Mouse (Mus musculus): ENCODE measurements around the gene Tmem95.
"Not testable (repeated sequence)": the region's sequence is repeated elsewhere in the genome, so short reads cannot be mapped to it uniquely, and the experiment has no call there.

Gene Tmem95

GRCm38 (mm10) chr11:69877878-69878277, at the start of gene Tmem95:
TSS of gene Tmem95 (minus strand) at chr11:69878018.
- in situ Hi-C loops (cut with MboI, MseI) = no loop called here

GRCm38 (mm10) chr11:69927501-69927900, 49.7 kb upstream of the Tmem95 start:
- in situ Hi-C loops (cut with MboI, MseI) = no loop called here

GRCm38 (mm10) chr11:69922796-69923195, 45.0 kb upstream of the Tmem95 start:
- in situ Hi-C loops (cut with MboI, MseI) = no loop called here

GRCm38 (mm10) chr11:69922012-69922756, 44.4 kb upstream of the Tmem95 start:
- in situ Hi-C loops (cut with MboI, MseI) = no loop called here

- in situ Hi-C loops (cut with MboI, MseI) = no loop called here
Observed at GRCm38 (mm10) chr11:69921114-69922011, 43.5 kb upstream of the Tmem95 start, which contains the start of gene Eif5a. TSS of gene Eif5a (minus strand) at chr11:69921958.

DNA sequence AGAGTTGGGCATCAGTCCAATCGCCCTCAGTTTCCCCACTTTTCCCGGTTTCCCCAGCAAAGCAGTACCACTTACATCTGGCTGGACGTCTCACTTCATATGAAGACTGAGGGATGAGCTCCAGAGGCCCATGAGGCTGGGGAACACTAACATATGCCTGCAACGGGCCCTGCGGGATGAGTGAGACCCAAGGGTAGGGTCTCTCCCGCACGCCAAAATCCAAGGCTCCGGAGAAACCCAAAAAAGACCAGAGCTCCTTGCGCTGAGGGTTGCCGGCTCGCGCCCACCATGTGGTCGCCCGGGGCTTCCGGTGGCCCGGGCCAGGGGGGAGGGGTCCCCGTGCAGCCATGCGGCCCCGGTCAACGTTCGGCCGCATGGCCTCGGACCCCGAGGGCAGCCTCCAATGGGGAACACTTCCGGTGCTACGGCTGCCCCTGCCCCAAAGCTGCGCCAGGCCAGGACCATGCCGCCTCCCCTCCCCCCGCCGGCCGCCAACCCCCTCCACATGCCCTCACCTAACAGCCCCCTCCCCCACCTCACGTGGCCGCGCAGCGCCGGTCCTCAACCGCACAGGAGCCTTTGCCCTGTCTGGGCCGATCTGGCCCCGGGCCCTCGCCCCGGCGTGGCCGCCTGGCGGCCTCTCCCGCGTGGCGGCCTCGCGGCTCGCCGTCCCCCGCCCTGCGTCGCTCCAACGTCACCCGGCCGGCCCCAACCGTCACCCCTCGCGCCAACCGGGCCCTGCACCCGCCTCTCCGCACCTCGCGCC, 42.6 kb upstream of the Tmem95 start:
- in situ Hi-C loops (cut with MboI, MseI) = no loop called here

DNA sequence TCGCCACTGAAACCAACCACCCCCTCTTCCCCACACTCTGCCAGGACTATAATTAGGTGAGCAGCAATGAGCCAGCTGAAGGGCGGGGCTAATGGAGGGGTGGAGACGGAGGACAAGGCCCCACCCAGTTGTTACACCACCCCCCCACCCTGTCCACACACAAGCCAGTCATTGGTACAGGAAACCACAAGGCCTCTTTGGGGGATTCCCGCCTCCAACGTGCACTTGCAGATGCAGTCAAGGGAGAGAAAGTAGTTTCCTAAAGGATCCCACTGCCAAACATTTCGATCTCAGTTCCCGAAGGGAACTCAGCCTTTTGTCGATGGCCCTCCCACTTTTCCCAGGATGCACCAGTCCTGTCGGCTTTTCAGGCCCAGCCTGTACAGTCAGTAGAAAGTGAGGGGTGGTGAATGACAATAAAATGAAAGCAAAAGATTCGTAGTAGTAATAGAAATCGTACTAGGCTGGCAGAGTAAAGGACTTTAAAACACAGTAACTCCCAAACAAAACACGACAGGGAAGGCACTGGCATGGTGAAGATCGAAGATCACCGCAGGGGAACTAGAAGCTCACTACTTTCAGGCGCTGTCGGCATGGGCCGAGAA, 41.9 kb upstream of the Tmem95 start:
- in situ Hi-C loops (cut with MboI, MseI) = no loop called here

DNA sequence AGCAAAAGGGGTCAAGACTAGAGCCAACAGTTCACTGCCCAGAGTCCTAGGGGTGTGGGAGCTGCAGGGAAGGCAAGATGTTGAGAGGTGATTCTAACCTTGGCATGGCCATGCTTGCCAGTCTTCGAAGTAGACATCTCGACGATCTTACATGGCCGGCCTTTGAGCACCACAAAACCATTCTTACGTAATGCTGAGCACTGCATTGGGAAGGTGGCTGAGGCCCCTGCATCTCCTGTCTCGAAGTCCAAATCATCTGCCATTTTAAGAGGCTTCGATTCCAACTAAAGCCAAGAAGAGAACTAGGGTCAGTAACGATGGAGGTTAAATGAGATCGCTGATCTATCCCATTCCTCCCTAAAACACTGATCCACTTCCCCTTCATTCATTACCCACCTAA, 41.2 kb upstream of the Tmem95 start:
- in situ Hi-C loops (cut with MboI, MseI) = no loop called here

DNA sequence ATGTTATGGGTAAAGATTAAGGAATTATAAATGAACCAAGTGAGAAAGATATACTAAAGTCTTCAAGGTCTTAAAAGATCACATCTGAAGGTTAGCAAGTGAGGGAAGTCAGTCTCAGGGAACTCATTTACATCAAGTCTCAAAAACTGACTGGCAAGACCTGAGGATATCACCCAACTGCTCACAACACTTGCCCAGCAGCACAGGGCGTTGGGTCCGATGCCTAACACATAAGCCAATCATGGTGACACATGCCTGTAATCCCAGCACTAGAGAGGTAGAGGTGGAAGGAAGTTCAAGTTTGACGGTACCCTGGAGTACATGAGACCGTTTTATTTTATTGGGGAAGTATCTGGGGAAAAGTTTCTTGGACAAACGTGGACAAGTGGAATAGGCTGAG, 40.3 kb upstream of the Tmem95 start:
- in situ Hi-C loops (cut with MboI, MseI) = no loop called here

DNA sequence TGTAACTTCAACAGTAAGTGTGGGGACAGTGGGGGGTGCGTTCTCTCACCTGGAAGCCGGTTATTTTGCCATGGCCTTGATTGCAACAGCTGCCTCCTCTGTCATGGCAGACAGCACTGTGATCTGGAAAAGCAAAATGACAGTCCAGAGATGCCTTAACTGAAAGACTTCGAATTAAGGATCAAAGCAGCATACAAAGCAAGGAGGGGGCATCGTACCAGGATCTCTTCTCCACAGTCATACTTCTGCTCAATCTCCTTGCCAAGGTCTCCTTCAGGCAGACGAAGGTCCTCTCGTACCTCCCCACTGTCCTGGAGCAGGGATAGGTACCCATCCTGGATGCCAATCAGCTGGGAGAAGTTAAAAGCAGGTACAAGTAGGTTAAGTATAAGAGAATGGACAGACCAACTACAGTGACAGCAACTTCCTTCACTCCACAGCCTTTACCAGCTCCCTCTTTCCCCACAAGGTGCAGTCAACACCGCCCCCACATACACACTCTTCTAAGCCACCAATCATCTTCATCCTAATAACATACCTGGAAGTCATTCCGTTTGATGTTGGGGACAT, 39.6 kb upstream of the Tmem95 start:
- in situ Hi-C loops (cut with MboI, MseI) = no loop called here

DNA sequence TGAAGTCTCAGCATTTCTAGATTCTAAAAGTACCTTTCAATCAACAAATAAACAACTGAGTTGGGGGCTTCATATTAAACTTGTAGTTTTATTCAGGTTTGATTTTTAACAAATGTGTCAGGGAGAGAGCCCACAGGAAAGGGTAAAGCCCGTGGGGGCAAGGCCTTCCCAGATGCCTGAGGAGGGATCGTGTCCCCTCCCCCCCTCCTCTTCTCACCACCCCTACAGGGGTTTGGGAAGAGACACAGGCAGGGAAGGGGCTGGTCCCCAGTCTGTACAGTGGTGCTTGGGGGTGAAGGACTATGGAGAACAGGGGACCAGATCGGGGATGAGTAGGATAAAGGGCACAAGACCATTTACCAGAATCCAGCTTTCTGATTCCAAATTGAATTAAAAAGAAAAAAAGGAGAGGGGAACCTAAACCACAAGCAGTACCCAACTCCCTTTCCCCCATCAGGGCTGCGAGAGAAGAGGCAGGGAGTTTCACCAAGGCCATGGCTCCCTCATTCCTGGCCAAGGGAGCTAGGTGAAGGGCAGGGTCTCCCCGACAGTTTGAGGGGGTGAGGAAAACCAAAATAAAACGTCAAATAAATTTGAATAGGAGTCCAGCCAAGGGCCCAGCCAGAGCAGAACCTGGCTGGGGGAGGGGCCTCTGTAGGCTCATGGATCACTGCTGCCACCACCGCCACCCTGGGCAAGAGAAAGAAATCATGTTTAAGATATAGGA, 39.0 kb upstream of the Tmem95 start:
- in situ Hi-C loops (cut with MboI, MseI) = not testable (repeated sequence)

DNA sequence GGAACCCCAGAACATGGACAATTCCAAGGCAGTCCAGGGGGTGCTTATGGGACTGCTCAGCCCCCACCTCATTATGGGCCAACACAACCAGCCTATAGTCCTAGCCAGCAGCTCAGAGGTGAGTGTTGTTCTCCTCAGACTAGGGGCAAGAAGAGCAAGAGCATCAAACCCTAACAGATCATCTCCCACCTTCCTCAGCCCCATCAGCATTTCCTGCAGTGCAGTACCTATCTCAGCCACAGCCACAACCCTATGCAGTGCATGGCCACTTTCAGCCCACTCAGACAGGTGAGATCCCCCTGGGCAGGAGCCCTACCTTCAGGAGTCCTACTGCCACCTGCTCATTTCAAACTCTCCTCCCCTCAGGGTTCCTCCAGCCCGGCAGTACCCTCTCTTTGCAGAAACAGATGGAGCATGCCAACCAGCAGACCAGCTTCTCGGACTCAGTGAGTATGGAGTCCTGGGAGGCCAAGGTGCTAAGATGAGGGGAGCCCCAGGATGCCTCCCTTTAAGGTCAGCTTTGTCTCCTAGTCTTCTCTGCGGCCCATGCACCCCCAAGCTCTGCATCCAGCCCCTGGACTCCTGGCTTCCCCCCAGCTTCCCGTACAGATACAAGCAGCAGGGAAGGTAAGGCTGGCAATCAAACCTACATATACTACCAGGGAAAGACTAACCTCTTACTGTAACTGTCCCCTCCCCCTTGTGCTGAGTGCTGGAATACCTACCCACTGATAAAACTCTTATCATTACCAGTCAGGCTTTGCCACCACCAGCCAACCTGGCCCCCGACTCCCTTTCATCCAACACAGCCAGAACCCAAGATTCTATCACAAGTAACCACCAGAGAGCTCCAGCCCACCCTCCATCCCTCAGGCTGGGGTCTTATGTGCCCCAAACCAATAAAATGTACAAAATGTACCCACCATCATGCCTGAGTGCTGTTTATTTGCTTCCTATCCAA, 38.1 kb upstream of the Tmem95 start:
- in situ Hi-C loops (cut with MboI, MseI) = no loop called here

DNA sequence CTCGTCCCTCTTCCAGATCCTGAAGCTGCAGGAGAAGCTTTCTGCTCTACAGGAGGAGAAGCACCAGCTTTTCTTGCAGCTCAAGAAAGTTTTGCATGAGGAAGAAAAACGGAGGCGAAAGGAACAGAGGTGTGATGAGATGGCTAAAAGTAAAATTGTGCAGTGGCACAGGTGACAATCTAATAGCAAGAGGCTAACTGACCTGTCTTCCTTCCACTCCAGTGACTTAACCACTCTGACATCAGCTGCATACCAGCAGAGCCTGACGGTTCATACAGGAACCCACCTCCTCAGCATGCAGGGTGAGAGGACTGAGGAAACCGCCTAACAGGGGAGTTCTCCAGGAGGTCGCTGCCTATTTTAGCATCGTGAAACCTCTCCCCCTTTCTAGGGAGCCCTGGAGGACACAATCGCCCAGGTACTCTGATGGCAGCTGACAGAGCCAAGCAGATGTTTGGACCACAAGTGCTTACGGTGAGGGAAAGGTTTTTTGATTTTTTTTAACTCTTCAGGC, 37.2 kb upstream of the Tmem95 start:
- in situ Hi-C loops (cut with MboI, MseI) = no loop called here

- in situ Hi-C loops (cut with MboI, MseI) = no loop called here
Observed at GRCm38 (mm10) chr11:69914372-69914764, 36.5 kb upstream of the Tmem95 start.

DNA sequence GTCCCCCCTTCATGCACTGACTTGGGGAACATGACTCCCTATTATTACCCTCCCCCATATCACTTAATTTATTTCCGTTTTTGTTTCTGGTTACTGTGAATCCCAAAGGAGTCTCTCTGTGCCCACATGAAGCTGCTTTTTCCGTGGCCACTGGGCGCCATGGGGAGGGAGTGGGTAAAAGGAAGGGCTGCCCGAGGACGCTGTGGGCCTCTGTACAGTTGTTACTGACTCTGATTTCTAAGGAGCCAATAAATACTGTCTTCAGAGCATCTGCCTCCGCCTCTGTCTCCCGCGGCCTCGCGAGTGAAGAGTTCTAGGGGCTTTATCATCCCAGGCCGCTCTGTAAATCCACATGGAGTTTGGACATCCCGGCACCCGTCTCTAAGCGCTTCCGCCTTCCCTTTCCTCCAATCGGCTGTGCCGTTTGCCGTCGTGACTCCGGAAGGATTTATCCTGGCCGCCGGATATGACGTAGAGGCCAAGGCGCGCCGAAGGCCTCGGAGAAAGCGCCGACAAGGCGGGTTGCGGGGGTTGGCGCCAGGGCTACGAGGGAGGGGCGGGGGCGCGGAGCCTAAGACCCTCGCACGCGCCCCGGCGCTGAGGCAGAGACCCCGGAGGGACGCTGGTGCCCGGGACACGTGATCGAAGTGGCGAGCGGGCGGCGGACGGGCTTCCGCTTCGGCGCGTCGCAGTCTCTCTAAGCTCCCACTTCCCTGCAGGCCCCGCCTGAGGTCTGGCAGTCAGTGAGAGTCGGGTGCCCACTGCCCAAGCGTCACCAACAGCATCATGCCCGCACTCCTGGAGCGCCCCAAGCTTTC, 35.9 kb upstream of the Tmem95 start, which contains the start of gene Gps2:
Gene Gps2, plus strand, starts transcription at position 335 of the 818 bp plus-strand sequence.
- in situ Hi-C loops (cut with MboI, MseI) = no loop called here

GRCm38 (mm10) chr11:69912716-69913530, 35.1 kb upstream of the Tmem95 start:
- in situ Hi-C loops (cut with MboI, MseI) = no loop called here

- in situ Hi-C loops (cut with MboI, MseI) = no loop called here
Observed at GRCm38 (mm10) chr11:69911701-69912100, 33.9 kb upstream of the Tmem95 start.
